Mouse (Mus musculus): ENCODE measurements around the gene Slc26a8. TPM values are rescaled to one million over a fixed set of nuclear protein-coding genes. Genes with fewer than 3 reads are reported as not detected.

Gene Slc26a8
- polyA plus RNA-seq, 1 experiment from 2014 or later, result 0.22 TPM

GRCm38 (mm10) chr17:28644112-28644511 is 45.9 kb downstream of the Slc26a8 start:
- no peak for ATAC-seq (ENCODE audit: insufficient number of reproducible peaks, low FRiP score)

DNA sequence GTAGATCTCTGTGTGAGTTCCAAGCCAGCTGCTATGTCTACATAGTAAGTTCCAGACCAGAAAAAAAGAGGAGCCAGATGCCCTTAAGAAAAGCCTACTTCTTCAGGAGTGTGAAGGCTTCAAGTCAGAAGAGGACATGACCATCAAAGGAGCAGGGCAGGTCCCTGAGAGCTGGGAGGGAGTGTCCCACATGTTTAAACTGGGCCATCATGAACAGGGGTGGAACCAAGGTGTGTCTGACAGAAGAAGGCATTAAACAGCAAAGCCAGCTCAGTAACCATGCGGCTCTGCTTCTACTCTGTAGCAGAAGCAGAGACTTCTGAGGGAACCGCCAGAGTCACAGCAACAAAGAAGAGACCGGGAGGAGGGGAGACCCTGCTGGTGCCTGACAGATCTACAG is 46.3 kb downstream of the Slc26a8 start:
- WGBS, result 31% methylated on average over 3 of the region's 3 CpGs
- Histone ChIP-seq H3K9me3 (replicated peaks) (no peaks in the 10 kb centered on the region), H3K27ac (ENCODE audit: poor library complexity, severe bottlenecking) (no peak overlapping the region), H3K4me1 (replicated peaks) (no peaks in the 10 kb centered on the region), H3K9ac (no peak overlapping the region), H3K4me3 (no peak overlapping the region), H3K4me2 (no peak overlapping the region), H3K27me3 (replicated peaks) (peaks cover 12% of the 10 kb centered on the region), H3K36me3 (no peaks in the 10 kb centered on the region)
- ATAC-seq (ENCODE audit: insufficient number of reproducible peaks, low FRiP score), result no peak

More at GRCm38 (mm10) chr17:28644112-28644511, 45.9 kb downstream of the Slc26a8 start:
- H3K27me3 ChIP-seq (replicated peaks), result peaks cover 12% of the 10 kb centered on the region
- no peak overlapping the region for H3K9ac ChIP-seq
- H3K4me1 ChIP-seq (replicated peaks), result no peaks in the 10 kb centered on the region
- no peaks in the 10 kb centered on the region for H3K9me3 ChIP-seq (replicated peaks)
- 53% methylated on average over 4 of the region's 4 CpGs for WGBS
- no peak overlapping the region for H3K27ac ChIP-seq (ENCODE audit: poor library complexity, severe bottlenecking)
- H3K4me2 ChIP-seq, result no peak overlapping the region
- no peaks in the 10 kb centered on the region for H3K36me3 ChIP-seq
- no peak overlapping the region for H3K4me3 ChIP-seq

- 73% methylated on average over 3 of the region's 3 CpGs for WGBS
Measured at GRCm38 (mm10) chr17:28640113-28640512, 49.9 kb downstream of the Slc26a8 start.

GRCm38 (mm10) chr17:28637711-28638690 is 52.0 kb downstream of the Slc26a8 start:
- Histone ChIP-seq H3K9ac (no peak overlapping the region), H3K9me3 (replicated peaks) (no peaks in the 10 kb centered on the region), H3K36me3 (no peaks in the 10 kb centered on the region), H3K27me3 (replicated peaks) (no peaks in the 10 kb centered on the region; the same call in 1 of the 2 replicates), H3K4me2 (no peak overlapping the region), H3K4me1 (replicated peaks) (no peaks in the 10 kb centered on the region), H3K4me3 (no peak overlapping the region), H3K27ac (ENCODE audit: poor library complexity, severe bottlenecking) (no peak overlapping the region)
- WGBS, result 72% methylated on average over 7 of the region's 7 CpGs
- ATAC-seq (ENCODE audit: insufficient number of reproducible peaks, low FRiP score), result no peak

More at GRCm38 (mm10) chr17:28640113-28640512, 49.9 kb downstream of the Slc26a8 start:
- Histone ChIP-seq H3K9me3 (replicated peaks) (no peaks in the 10 kb centered on the region), H3K27me3 (replicated peaks) (peaks cover 12% of the 10 kb centered on the region), H3K27ac (ENCODE audit: poor library complexity, severe bottlenecking) (no peak overlapping the region), H3K36me3 (no peaks in the 10 kb centered on the region), H3K4me3 (no peak overlapping the region), H3K9ac (no peak overlapping the region), H3K4me1 (replicated peaks) (no peaks in the 10 kb centered on the region), H3K4me2 (no peak overlapping the region)
- ATAC-seq (ENCODE audit: insufficient number of reproducible peaks, low FRiP score), result no peak

GRCm38 (mm10) chr17:28635842-28636241 is 54.2 kb downstream of the Slc26a8 start:
- Histone ChIP-seq H3K9ac (no peak overlapping the region), H3K27me3 (replicated peaks) (no peaks in the 10 kb centered on the region; the same call in 1 of the 2 replicates), H3K4me1 (replicated peaks) (no peaks in the 10 kb centered on the region), H3K4me2 (no peak overlapping the region), H3K4me3 (no peak overlapping the region), H3K9me3 (replicated peaks) (no peaks in the 10 kb centered on the region), H3K36me3 (no peaks in the 10 kb centered on the region), H3K27ac (ENCODE audit: poor library complexity, severe bottlenecking) (no peak overlapping the region)
- WGBS, result 62% methylated on average over 5 of the region's 5 CpGs
- ATAC-seq (ENCODE audit: insufficient number of reproducible peaks, low FRiP score), result no peak

- H3K36me3 ChIP-seq, result no peaks in the 10 kb centered on the region
- no peaks in the 10 kb centered on the region for H3K4me1 ChIP-seq (replicated peaks)
- H3K27me3 ChIP-seq (replicated peaks), result 0 out of 2 replicates have a peak, but pooled peaks cover 3% of the 10 kb centered on the region
- 39% methylated on average over 3 of the region's 3 CpGs for WGBS
- no peak overlapping the region for H3K4me2 ChIP-seq
- H3K27ac ChIP-seq (ENCODE audit: poor library complexity, severe bottlenecking), result no peak overlapping the region
- no peak overlapping the region for H3K4me3 ChIP-seq
- ATAC-seq (ENCODE audit: insufficient number of reproducible peaks, low FRiP score), result no peak
- H3K9me3 ChIP-seq (replicated peaks), result no peaks in the 10 kb centered on the region
- no peak overlapping the region for H3K9ac ChIP-seq
Measured at GRCm38 (mm10) chr17:28629125-28629524, 60.9 kb downstream of the Slc26a8 start.

DNA sequence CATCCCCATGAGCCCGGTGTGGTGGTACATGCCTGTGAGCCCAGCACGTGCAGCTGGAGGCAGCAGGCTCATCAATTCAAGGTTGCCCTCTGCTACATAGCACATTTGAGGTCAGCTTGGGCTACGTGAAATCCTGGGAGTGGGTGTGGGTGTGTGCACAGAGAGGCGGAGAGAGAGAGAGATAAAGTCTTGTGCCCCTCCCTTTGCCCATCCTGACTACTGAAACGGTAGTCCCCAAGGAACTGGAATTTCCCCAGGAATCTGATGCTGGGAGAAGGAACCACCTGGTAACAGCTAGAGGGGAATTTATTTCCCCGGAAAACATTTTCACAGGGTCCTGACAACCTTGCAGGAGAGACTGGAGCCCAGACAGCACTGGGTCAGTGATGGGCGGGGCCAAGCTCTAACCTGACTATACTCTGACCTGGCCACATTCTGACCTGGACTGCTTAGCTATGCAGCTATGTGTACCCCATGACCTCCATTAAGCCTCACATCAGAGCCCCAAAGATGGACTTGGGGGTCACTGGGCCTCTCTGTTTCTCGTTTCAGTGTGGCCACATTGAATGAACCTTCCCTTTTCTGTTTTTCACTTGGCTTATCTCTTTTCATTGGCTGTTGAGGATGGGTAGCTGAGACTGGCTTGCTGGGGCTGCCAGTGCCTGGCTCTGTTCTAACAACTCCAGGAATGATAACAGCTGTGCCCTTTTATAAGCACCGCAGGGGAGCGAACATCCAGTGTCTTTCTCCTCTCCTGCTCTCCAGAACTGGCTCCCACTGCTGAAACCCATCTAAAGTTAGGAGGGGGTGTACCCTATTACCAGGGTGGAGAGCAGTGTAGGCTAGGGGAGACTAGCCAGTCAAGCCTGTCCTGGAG is 61.5 kb downstream of the Slc26a8 start:
- Histone ChIP-seq H3K27me3 (replicated peaks) (0 out of 2 replicates have a peak, but pooled peaks cover 3% of the 10 kb centered on the region), H3K9ac (no peak overlapping the region), H3K4me1 (replicated peaks) (no peaks in the 10 kb centered on the region), H3K27ac (ENCODE audit: poor library complexity, severe bottlenecking) (no peak overlapping the region), H3K4me2 (no peak overlapping the region), H3K36me3 (no peaks in the 10 kb centered on the region), H3K9me3 (replicated peaks) (no peaks in the 10 kb centered on the region), H3K4me3 (no peak overlapping the region)
- no peak for ATAC-seq (ENCODE audit: insufficient number of reproducible peaks, low FRiP score)
- whole genome bisulfite sequencing, result 39% methylated on average over 10 of the region's 10 CpGs

- Histone ChIP-seq H3K4me3 (no peak overlapping the region), H3K27me3 (replicated peaks) (0 out of 2 replicates have a peak, but pooled peaks cover 3% of the 10 kb centered on the region), H3K9ac (no peak overlapping the region), H3K4me2 (no peak overlapping the region), H3K27ac (ENCODE audit: poor library complexity, severe bottlenecking) (no peak overlapping the region), H3K36me3 (no peaks in the 10 kb centered on the region), H3K4me1 (replicated peaks) (0 out of 2 replicates have a peak, but pooled peaks cover 3% of the 10 kb centered on the region), H3K9me3 (replicated peaks) (no peaks in the 10 kb centered on the region)
- no peak for ATAC-seq (ENCODE audit: insufficient number of reproducible peaks, low FRiP score)
- WGBS, result 78% methylated on average over 2 of the region's 2 CpGs
Measured at GRCm38 (mm10) chr17:28626937-28627336, 63.1 kb downstream of the Slc26a8 start.

DNA sequence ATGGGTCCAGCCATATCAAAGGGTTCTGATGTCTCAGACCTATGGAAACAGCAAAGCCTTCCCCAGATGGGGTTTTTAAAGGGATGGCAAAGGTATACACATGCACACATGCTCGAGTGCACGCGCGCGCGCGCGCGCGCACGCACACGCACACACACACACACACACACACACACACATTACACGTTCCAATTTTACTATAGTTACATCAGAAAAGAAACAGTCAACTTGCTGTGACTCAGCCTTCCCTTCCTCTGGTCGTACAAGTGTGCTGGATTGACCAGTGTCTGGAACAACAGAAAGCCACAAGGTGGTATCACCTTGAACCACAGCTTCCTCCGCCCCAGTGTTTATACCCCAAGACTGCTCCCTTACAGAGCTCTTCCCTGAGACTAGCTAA is 64.7 kb downstream of the Slc26a8 start:
- 85% methylated on average over 15 of the region's 15 CpGs for whole genome bisulfite sequencing
- Histone ChIP-seq H3K27me3 (replicated peaks) (0 out of 2 replicates have a peak, but pooled peaks cover 3% of the 10 kb centered on the region), H3K4me1 (replicated peaks) (peaks cover 13% of the 10 kb centered on the region), H3K9ac (no peak overlapping the region), H3K4me3 (no peak overlapping the region), H3K4me2 (no peak overlapping the region), H3K27ac (ENCODE audit: poor library complexity, severe bottlenecking) (no peak overlapping the region), H3K36me3 (no peaks in the 10 kb centered on the region), H3K9me3 (replicated peaks) (no peaks in the 10 kb centered on the region)
- no peak for ATAC-seq (ENCODE audit: insufficient number of reproducible peaks, low FRiP score)

- peaks cover 4% of the 10 kb centered on the region for H3K36me3 ChIP-seq
- no peak overlapping the region for H3K4me3 ChIP-seq
- no peak overlapping the region for H3K9ac ChIP-seq
- no peaks in the 10 kb centered on the region for H3K9me3 ChIP-seq (replicated peaks)
- no peak overlapping the region for H3K27ac ChIP-seq (ENCODE audit: poor library complexity, severe bottlenecking)
- no peak for ATAC-seq (ENCODE audit: insufficient number of reproducible peaks, low FRiP score)
- peaks cover 13% of the 10 kb centered on the region for H3K4me1 ChIP-seq (replicated peaks)
- 74% methylated on average over 2 of the region's 2 CpGs for WGBS
- 0 out of 2 replicates have a peak, but pooled peaks cover 3% of the 10 kb centered on the region for H3K27me3 ChIP-seq (replicated peaks)
- no peak overlapping the region for H3K4me2 ChIP-seq
Measured at GRCm38 (mm10) chr17:28624841-28625240, 65.2 kb downstream of the Slc26a8 start.
